Mouse (Mus musculus) neural tube, embryonic 15.5 days (tissue): ENCODE measurements around the gene Cyp17a1. TPM values are rescaled to one million over a fixed set of nuclear protein-coding genes. Genes with fewer than 3 reads are reported as not detected.

ENCODE experiments used
- ATAC-seq: fragments of 200-750 bp; cut with Nextera tagmentation; 2 replicates; pipeline ENCODE4 v1.8.0; 2017; ENCODE audit warnings: mild to moderate bottlenecking, moderate TSS enrichment, moderate library complexity; ENCODE audit not compliant: low FRiP score
- H3K27ac ChIP-seq: fragments of 300-500 bp; sonication (generic); replicated peaks from 2 replicates; pipeline ENCODE4 v1.5.1; 2015; ENCODE audit warnings: mild to moderate bottlenecking, inconsistent platforms
- H3K27me3 ChIP-seq: fragments of 300-500 bp; sonication (generic); replicated peaks from 2 replicates; pipeline ENCODE4 v1.6.1; 2015; ENCODE audit warnings: inconsistent platforms
- H3K36me3 ChIP-seq: fragments of 300-500 bp; sonication (generic); 2 replicates; pipeline ENCODE4 v1.6.1; 2015; ENCODE audit warnings: inconsistent platforms
- H3K4me1 ChIP-seq: fragments of 300-500 bp; sonication (generic); 2 replicates; pipeline ENCODE4 v1.6.1; 2015; ENCODE audit warnings: inconsistent platforms
- H3K4me2 ChIP-seq: fragments of 300-500 bp; sonication (generic); 2 replicates; pipeline ENCODE4 v1.6.1; 2015; ENCODE audit warnings: inconsistent platforms, mild to moderate bottlenecking, moderate library complexity
- H3K4me3 ChIP-seq: fragments of 300-500 bp; sonication (generic); replicated peaks from 2 replicates; pipeline ENCODE4 v1.5.1; 2015; ENCODE audit warnings: mild to moderate bottlenecking, inconsistent platforms
- H3K9ac ChIP-seq: fragments of 300-500 bp; sonication (generic); replicated peaks from 2 replicates; pipeline ENCODE4 v1.6.1; 2015; ENCODE audit warnings: mild to moderate bottlenecking, inconsistent platforms
- H3K9me3 ChIP-seq: fragments of 300-500 bp; sonication (generic); replicated peaks from 2 replicates; pipeline ENCODE4 v1.6.1; 2016; ENCODE audit warnings: inconsistent platforms
- WGBS: fragments of 180-500 bp; shearing (Covaris S2); methylation state at CpG from one replicate; pipeline ENCODE4 v1.1.7; 2015; ENCODE audit warnings: mixed read lengths; 5-methylcytosine and 5-hydroxymethylcytosine counted together
- polyA plus RNA-seq: library from polyadenylated mRNA; unstranded; fragments of >200 nt; fragmentation: Nextera tagmentation; extraction: Ambion mirVana; gene quantifications from 2 replicates; pipeline ENCODE4 v1.2.1, GENCODE M21; 2015

The Cyp17a1 gene
- polyA plus RNA-seq, 1 experiment from 2014 or later = not detected

GRCm38 (mm10) chr19:46640780-46641179 lies 32.2 kb downstream of the Cyp17a1 start:
- Histone ChIP-seq H3K9me3 (no peaks in the 10 kb centered on the region), H3K27me3 (no peaks in the 10 kb centered on the region), H3K36me3 (peaks cover 14% of the 10 kb centered on the region), H3K4me3 (no peak overlapping the region), H3K27ac (peak overlapping the region; percentile 74; the same call in 1 of the 2 replicates), H3K4me1 (peaks cover 66% of the 10 kb centered on the region), H3K4me2 (no peak overlapping the region), H3K9ac (no peak overlapping the region)
- WGBS = 88% methylated on average over 8 of the region's 8 CpGs
- no peak for ATAC-seq

GRCm38 (mm10) chr19:46639496-46639895 lies 33.5 kb downstream of the Cyp17a1 start:
- no peak overlapping the region for H3K4me2 ChIP-seq
- 87% methylated on average over 14 of the region's 14 CpGs for WGBS
- peaks cover 6% of the 10 kb centered on the region; the same call in 1 of the 2 replicates for H3K36me3 ChIP-seq
- no peak overlapping the region for H3K4me3 ChIP-seq
- H3K4me1 ChIP-seq = peaks cover 57% of the 10 kb centered on the region
- H3K9me3 ChIP-seq = no peaks in the 10 kb centered on the region
- ATAC-seq = no peak
- no peaks in the 10 kb centered on the region for H3K27me3 ChIP-seq
- no peak overlapping the region for H3K27ac ChIP-seq
- H3K9ac ChIP-seq = no peak overlapping the region

GRCm38 (mm10) chr19:46639053-46639452 lies 33.9 kb downstream of the Cyp17a1 start:
- Histone ChIP-seq H3K27ac (no peak overlapping the region), H3K36me3 (peaks cover 6% of the 10 kb centered on the region; the same call in 1 of the 2 replicates), H3K4me1 (peaks cover 52% of the 10 kb centered on the region), H3K4me2 (no peak overlapping the region), H3K9ac (no peak overlapping the region), H3K27me3 (no peaks in the 10 kb centered on the region), H3K4me3 (no peak overlapping the region), H3K9me3 (no peaks in the 10 kb centered on the region)
- no peak for ATAC-seq

GRCm38 (mm10) chr19:46637598-46637997 lies 35.4 kb downstream of the Cyp17a1 start:
- no peak overlapping the region for H3K4me3 ChIP-seq
- H3K4me1 ChIP-seq = peaks cover 38% of the 10 kb centered on the region
- no peak overlapping the region for H3K9ac ChIP-seq
- no peak overlapping the region; the same call in 1 of the 2 replicates for H3K27ac ChIP-seq
- 67% methylated on average over 6 of the region's 6 CpGs for WGBS
- no peaks in the 10 kb centered on the region for H3K9me3 ChIP-seq
- H3K36me3 ChIP-seq = peaks cover 6% of the 10 kb centered on the region; the same call in 1 of the 2 replicates
- no peaks in the 10 kb centered on the region for H3K27me3 ChIP-seq
- H3K4me2 ChIP-seq = no peak overlapping the region
- no peak for ATAC-seq

- Histone ChIP-seq H3K9me3 (no peaks in the 10 kb centered on the region), H3K27me3 (no peaks in the 10 kb centered on the region), H3K4me1 (peaks cover 19% of the 10 kb centered on the region), H3K9ac (no peak overlapping the region), H3K36me3 (peaks cover 6% of the 10 kb centered on the region; the same call in 1 of the 2 replicates), H3K4me3 (no peak overlapping the region), H3K27ac (no peak overlapping the region), H3K4me2 (no peak overlapping the region)
- 76% methylated on average over 9 of the region's 9 CpGs for WGBS
- ATAC-seq = no peak
Measured at GRCm38 (mm10) chr19:46635766-46636165, 37.2 kb downstream of the Cyp17a1 start.

GRCm38 (mm10) chr19:46631637-46632036 lies 41.3 kb downstream of the Cyp17a1 start:
- Histone ChIP-seq H3K4me3 (no peak overlapping the region), H3K4me2 (no peak overlapping the region), H3K4me1 (peaks cover 10% of the 10 kb centered on the region), H3K9me3 (no peaks in the 10 kb centered on the region), H3K36me3 (no peaks in the 10 kb centered on the region), H3K9ac (no peak overlapping the region), H3K27ac (no peak overlapping the region), H3K27me3 (no peaks in the 10 kb centered on the region)
- no peak for ATAC-seq
- 89% methylated on average over 9 of the region's 9 CpGs for WGBS

- Histone ChIP-seq H3K27me3 (no peaks in the 10 kb centered on the region), H3K4me2 (no peak overlapping the region), H3K9me3 (no peaks in the 10 kb centered on the region), H3K4me3 (no peak overlapping the region), H3K27ac (no peak overlapping the region), H3K9ac (no peak overlapping the region), H3K4me1 (peaks cover under 1% of the 10 kb centered on the region; the same call in 1 of the 2 replicates), H3K36me3 (0 out of 2 replicates have a peak, but pooled peaks cover 6% of the 10 kb centered on the region)
- WGBS = 82% methylated on average over 9 of the region's 9 CpGs
- ATAC-seq = no peak
Measured at GRCm38 (mm10) chr19:46629807-46630206, 43.2 kb downstream of the Cyp17a1 start.

GRCm38 (mm10) chr19:46628403-46628802 lies 44.6 kb downstream of the Cyp17a1 start:
- Histone ChIP-seq H3K9ac (no peak overlapping the region), H3K36me3 (0 out of 2 replicates have a peak, but pooled peaks cover 6% of the 10 kb centered on the region), H3K27me3 (no peaks in the 10 kb centered on the region), H3K27ac (no peak overlapping the region), H3K9me3 (no peaks in the 10 kb centered on the region), H3K4me3 (no peak overlapping the region), H3K4me1 (peaks cover 15% of the 10 kb centered on the region), H3K4me2 (no peak overlapping the region)
- WGBS = 91% methylated on average over 10 of the region's 10 CpGs
- ATAC-seq = no peak

- Histone ChIP-seq H3K36me3 (0 out of 2 replicates have a peak, but pooled peaks cover 6% of the 10 kb centered on the region), H3K4me3 (no peak overlapping the region), H3K4me1 (peaks cover 43% of the 10 kb centered on the region), H3K27ac (no peak overlapping the region), H3K9me3 (no peaks in the 10 kb centered on the region), H3K9ac (no peak overlapping the region), H3K27me3 (no peaks in the 10 kb centered on the region), H3K4me2 (no peak overlapping the region)
- ATAC-seq = no peak
- 74% methylated on average over 10 of the region's 10 CpGs for whole genome bisulfite sequencing
Measured at GRCm38 (mm10) chr19:46625519-46625918, 47.5 kb downstream of the Cyp17a1 start.

GRCm38 (mm10) chr19:46625015-46625414 lies 48.0 kb downstream of the Cyp17a1 start:
- WGBS = 96% methylated on average over 12 of the region's 12 CpGs
- Histone ChIP-seq H3K27me3 (no peaks in the 10 kb centered on the region), H3K27ac (no peak overlapping the region), H3K4me1 (peaks cover 49% of the 10 kb centered on the region), H3K4me3 (no peak overlapping the region), H3K9me3 (no peaks in the 10 kb centered on the region), H3K9ac (no peak overlapping the region), H3K4me2 (no peak overlapping the region), H3K36me3 (0 out of 2 replicates have a peak, but pooled peaks cover 6% of the 10 kb centered on the region)
- ATAC-seq = no peak

GRCm38 (mm10) chr19:46623790-46624772 lies 48.9 kb downstream of the Cyp17a1 start:
- no peaks in the 10 kb centered on the region for H3K27me3 ChIP-seq
- H3K4me3 ChIP-seq = peak overlapping the region; percentile 20
- WGBS = 23% methylated on average over 19 of the region's 19 CpGs
- H3K4me1 ChIP-seq = peaks cover 58% of the 10 kb centered on the region
- H3K9ac ChIP-seq = peak overlapping the region; percentile 23
- H3K36me3 ChIP-seq = 0 out of 2 replicates have a peak, but pooled peaks cover 6% of the 10 kb centered on the region
- H3K27ac ChIP-seq = peak overlapping the region; percentile 64; the same call in 1 of the 2 replicates
- ATAC-seq = peak; percentile 18; the same call in 1 of the 2 replicates
- no peaks in the 10 kb centered on the region for H3K9me3 ChIP-seq
- H3K4me2 ChIP-seq = peak overlapping the region; percentile 48
